Mouse (Mus musculus) forebrain, embryonic 16.5 days (tissue): Measurements from ENCODE around the gene Rps3. TPM values are rescaled to one million over a fixed set of nuclear protein-coding genes. Genes with fewer than 3 reads are reported as not detected.

Source experiments
- ATAC-seq: fragments of 200-750 bp; cut with Nextera tagmentation; 2 replicates; pipeline ENCODE4 v1.8.0; 2017; ENCODE audit warnings: mild to moderate bottlenecking, moderate library complexity
- H3K27ac ChIP-seq: fragments of 300-500 bp; sonication (generic); 2 replicates; pipeline ENCODE4 v1.5.1; 2014; ENCODE audit warnings: low read length, control low read depth
- H3K27me3 ChIP-seq: fragments of 300-500 bp; sonication (generic); replicated peaks from 2 replicates; pipeline ENCODE4 v1.6.1; 2014; ENCODE audit warnings: low read length; ENCODE audit not compliant: control insufficient read depth, insufficient read depth
- H3K36me3 ChIP-seq: fragments of 300-500 bp; sonication (generic); 2 replicates; pipeline ENCODE4 v1.6.1; 2014; ENCODE audit not compliant: control insufficient read depth, insufficient read depth
- H3K4me1 ChIP-seq: fragments of 300-500 bp; sonication (generic); replicated peaks from 2 replicates; pipeline ENCODE4 v1.6.1; 2014; ENCODE audit warnings: low read length; ENCODE audit not compliant: control insufficient read depth, insufficient read depth
- H3K4me2 ChIP-seq: fragments of 300-500 bp; sonication (generic); 2 replicates; pipeline ENCODE4 v1.6.1; 2014; ENCODE audit warnings: mild to moderate bottlenecking, low read length, control low read depth
- H3K4me3 ChIP-seq: fragments of 300-500 bp; sonication (generic); replicated peaks from 2 replicates; pipeline ENCODE4 v1.5.1; 2014; ENCODE audit warnings: mild to moderate bottlenecking, low read length, control low read depth
- H3K9ac ChIP-seq: fragments of 300-500 bp; sonication (generic); replicated peaks from 2 replicates; pipeline ENCODE4 v1.6.1; 2014; ENCODE audit warnings: low read depth, low read length, control low read depth
- H3K9me3 ChIP-seq: fragments of 300-500 bp; sonication (generic); 2 replicates; pipeline ENCODE4 v1.6.1; 2016; ENCODE audit warnings: low read length; ENCODE audit not compliant: control insufficient read depth
- WGBS: fragments of 180-500 bp; shearing (Covaris S2); extraction: QIAGEN DNeasy Blood & Tissue Kit; methylation state at CpG from one replicate; pipeline ENCODE4 v1.1.7; 2014; 5-methylcytosine and 5-hydroxymethylcytosine counted together
- polyA plus RNA-seq: library from polyadenylated mRNA; unstranded; fragments of >200 nt; fragmentation: Nextera tagmentation; extraction: Ambion mirVana; gene quantifications from 2 replicates; pipeline ENCODE4 v1.2.1, GENCODE M21; 2015

The Rps3 gene
- polyA plus RNA-seq, 1 experiment from 2014 or later: 503 TPM

- Histone ChIP-seq H3K4me3 (peak overlapping the region; percentile 52), H3K4me1 (peaks cover 35% of the 10 kb centered on the region), H3K9me3 (no peaks in the 10 kb centered on the region), H3K4me2 (peak overlapping the region; percentile 53), H3K27ac (peak overlapping the region; percentile 89), H3K36me3 (peaks cover 6% of the 10 kb centered on the region), H3K27me3 (no peaks in the 10 kb centered on the region), H3K9ac (peak overlapping the region; percentile 78)
- peak; percentile 89 for ATAC-seq
- WGBS: 1% methylated on average over 118 of the region's 145 CpGs
Observed at GRCm38 (mm10) chr7:99468283-99469132, 15.0 kb downstream of the Rps3 start.

- 21% methylated on average over 11 of the region's 11 CpGs for WGBS
- H3K27ac ChIP-seq: peak overlapping the region; percentile 89
- no peak for ATAC-seq
- H3K4me2 ChIP-seq: peak overlapping the region; percentile 53
- H3K4me3 ChIP-seq: peak overlapping the region; percentile 52
- peak overlapping the region; percentile 78 for H3K9ac ChIP-seq
- peaks cover 5% of the 10 kb centered on the region for H3K36me3 ChIP-seq
- no peaks in the 10 kb centered on the region for H3K27me3 ChIP-seq
- H3K9me3 ChIP-seq: no peaks in the 10 kb centered on the region
- peaks cover 35% of the 10 kb centered on the region for H3K4me1 ChIP-seq
Observed at GRCm38 (mm10) chr7:99467916-99468282, 15.6 kb downstream of the Rps3 start.

- Histone ChIP-seq H3K9me3 (no peaks in the 10 kb centered on the region), H3K9ac (peak within 1 kb of the TSS; percentile 61), H3K4me2 (peak within 1 kb of the TSS; percentile 37), H3K36me3 (peaks cover 3% of the 10 kb centered on the region; the same call in 1 of the 2 replicates), H3K4me3 (peak within 1 kb of the TSS; percentile 21), H3K27ac (peak within 1 kb of the TSS; percentile 77), H3K4me1 (peaks cover 35% of the 10 kb centered on the region), H3K27me3 (no peaks in the 10 kb centered on the region)
- peak; percentile 39 for ATAC-seq
- WGBS: 13% methylated on average over 8 of the region's 8 CpGs
Observed at GRCm38 (mm10) chr7:99465811-99466210, 17.7 kb downstream of the Rps3 start, which contains the start of gene Klhl35. Gene Klhl35, plus strand, starts transcription at chr7:99466004.

GRCm38 (mm10) chr7:99463120-99463519, 20.4 kb downstream of the Rps3 start:
- ATAC-seq: no peak
- no peak overlapping the region for H3K4me2 ChIP-seq
- H3K27ac ChIP-seq: no peak overlapping the region
- H3K9me3 ChIP-seq: no peaks in the 10 kb centered on the region
- H3K4me3 ChIP-seq: no peak overlapping the region
- H3K36me3 ChIP-seq: peaks cover 13% of the 10 kb centered on the region
- H3K4me1 ChIP-seq: peaks cover 32% of the 10 kb centered on the region
- WGBS: 86% methylated on average over 2 of the region's 2 CpGs
- no peak overlapping the region for H3K9ac ChIP-seq
- no peaks in the 10 kb centered on the region for H3K27me3 ChIP-seq

GRCm38 (mm10) chr7:99459888-99460652, 23.5 kb downstream of the Rps3 start:
- Histone ChIP-seq H3K9ac (no peak overlapping the region), H3K27ac (no peak overlapping the region), H3K27me3 (no peaks in the 10 kb centered on the region), H3K4me3 (no peak overlapping the region), H3K4me1 (peaks cover 1% of the 10 kb centered on the region), H3K4me2 (no peak overlapping the region), H3K9me3 (no peaks in the 10 kb centered on the region), H3K36me3 (peaks cover 13% of the 10 kb centered on the region)
- ATAC-seq: no peak
- WGBS: 84% methylated on average over 15 of the region's 15 CpGs

- 88% methylated on average over 8 of the region's 8 CpGs for WGBS
- Histone ChIP-seq H3K4me2 (no peak overlapping the region), H3K27me3 (no peaks in the 10 kb centered on the region), H3K27ac (no peak overlapping the region), H3K4me1 (no peaks in the 10 kb centered on the region), H3K9ac (no peak overlapping the region), H3K4me3 (no peak overlapping the region), H3K9me3 (no peaks in the 10 kb centered on the region), H3K36me3 (peaks cover 13% of the 10 kb centered on the region)
- ATAC-seq: no peak
Observed at GRCm38 (mm10) chr7:99458849-99459248, 24.7 kb downstream of the Rps3 start.

GRCm38 (mm10) chr7:99454044-99454443, 29.5 kb downstream of the Rps3 start:
- Histone ChIP-seq H3K4me2 (no peak overlapping the region), H3K27me3 (no peaks in the 10 kb centered on the region), H3K36me3 (no peaks in the 10 kb centered on the region; the same call in 1 of the 2 replicates), H3K27ac (no peak overlapping the region), H3K9ac (no peak overlapping the region), H3K4me1 (peaks cover 15% of the 10 kb centered on the region), H3K4me3 (no peak overlapping the region), H3K9me3 (no peaks in the 10 kb centered on the region)
- whole genome bisulfite sequencing: 77% methylated on average over 4 of the region's 4 CpGs
- ATAC-seq: no peak

GRCm38 (mm10) chr7:99452859-99453258, 30.7 kb downstream of the Rps3 start:
- H3K4me3 ChIP-seq: no peak overlapping the region
- H3K4me2 ChIP-seq: no peak overlapping the region
- H3K27me3 ChIP-seq: no peaks in the 10 kb centered on the region
- WGBS: 91% methylated on average over 7 of the region's 7 CpGs
- H3K27ac ChIP-seq: no peak overlapping the region
- no peaks in the 10 kb centered on the region for H3K9me3 ChIP-seq
- H3K9ac ChIP-seq: no peak overlapping the region
- ATAC-seq: no peak
- peaks cover 18% of the 10 kb centered on the region for H3K4me1 ChIP-seq
- no peaks in the 10 kb centered on the region for H3K36me3 ChIP-seq

GRCm38 (mm10) chr7:99450703-99451102, 32.8 kb downstream of the Rps3 start:
- Histone ChIP-seq H3K9ac (no peak overlapping the region), H3K4me1 (peaks cover 18% of the 10 kb centered on the region), H3K27ac (no peak overlapping the region; the same call in 1 of the 2 replicates), H3K36me3 (no peaks in the 10 kb centered on the region), H3K27me3 (no peaks in the 10 kb centered on the region), H3K4me2 (no peak overlapping the region), H3K9me3 (no peaks in the 10 kb centered on the region), H3K4me3 (no peak overlapping the region)
- ATAC-seq: peak; percentile 24
- 0% methylated on average over 3 of the region's 3 CpGs for WGBS
